Mouse (Mus musculus) heart, embryonic 11.5 days (tissue): ENCODE data around the gene Klf1. TPM values are rescaled to one million over a fixed set of nuclear protein-coding genes. Genes with fewer than 3 reads are reported as not detected.
"Not testable (repeated sequence)": the region's sequence is repeated elsewhere in the genome, so short reads cannot be mapped to it uniquely, and the experiment has no call there.

Experiments
- ATAC-seq: fragments of 200-750 bp; cut with Nextera tagmentation; replicated peaks from 2 replicates; pipeline ENCODE4 v1.8.0; 2017; ENCODE audit warnings: moderate library complexity; ENCODE audit not compliant: insufficient number of reproducible peaks, low FRiP score, low TSS enrichment
- H3K27ac ChIP-seq: fragments of 300-500 bp; sonication (generic); 2 replicates; pipeline ENCODE4 v1.5.1; 2014; ENCODE audit warnings: mild to moderate bottlenecking, low read depth, low read length
- H3K27me3 ChIP-seq: fragments of 300-500 bp; sonication (generic); 2 replicates; pipeline ENCODE4 v1.6.1; 2014; ENCODE audit warnings: mild to moderate bottlenecking, low read length, mixed read lengths; ENCODE audit not compliant: control insufficient read depth, insufficient read depth
- H3K36me3 ChIP-seq: fragments of 300-500 bp; sonication (generic); 2 replicates; pipeline ENCODE4 v1.6.1; 2014; ENCODE audit warnings: mild to moderate bottlenecking, low read length, moderate library complexity, mixed read lengths; ENCODE audit not compliant: control insufficient read depth, insufficient read depth
- H3K4me1 ChIP-seq: fragments of 300-500 bp; sonication (generic); 2 replicates; pipeline ENCODE4 v1.6.1; 2014; ENCODE audit warnings: low read length; ENCODE audit not compliant: control insufficient read depth, insufficient read depth
- H3K4me2 ChIP-seq: fragments of 300-500 bp; sonication (generic); 2 replicates; pipeline ENCODE4 v1.6.1; 2014; ENCODE audit warnings: mild to moderate bottlenecking, moderate library complexity
- H3K4me3 ChIP-seq: fragments of 300-500 bp; sonication (generic); 2 replicates; pipeline ENCODE4 v1.5.1; 2014; ENCODE audit warnings: low read depth, low read length
- H3K9ac ChIP-seq: fragments of 300-500 bp; sonication (generic); 2 replicates; pipeline ENCODE4 v1.6.1; 2014; ENCODE audit warnings: mild to moderate bottlenecking, low read depth, low read length, moderate library complexity
- H3K9me3 ChIP-seq: fragments of 300-500 bp; sonication (generic); replicated peaks from 2 replicates; pipeline ENCODE4 v1.6.1; 2016; ENCODE audit warnings: low read length; ENCODE audit not compliant: control insufficient read depth
- WGBS: fragments of 180-500 bp; shearing (Covaris S2); extraction: QIAGEN DNeasy Blood & Tissue Kit; methylation state at CpG from one replicate; pipeline ENCODE4 v1.1.7; 2014; ENCODE audit not compliant: insufficient replicate concordance; 5-methylcytosine and 5-hydroxymethylcytosine counted together
- polyA plus RNA-seq: library from polyadenylated mRNA; unstranded; fragments of >200 nt; fragmentation: Nextera tagmentation; extraction: Ambion mirVana; gene quantifications from 2 replicates; pipeline ENCODE4 v1.2.1, GENCODE M21; 2014

Gene Klf1
- polyA plus RNA-seq, 1 experiment from 2014 or later: 65.0 TPM

DNA sequence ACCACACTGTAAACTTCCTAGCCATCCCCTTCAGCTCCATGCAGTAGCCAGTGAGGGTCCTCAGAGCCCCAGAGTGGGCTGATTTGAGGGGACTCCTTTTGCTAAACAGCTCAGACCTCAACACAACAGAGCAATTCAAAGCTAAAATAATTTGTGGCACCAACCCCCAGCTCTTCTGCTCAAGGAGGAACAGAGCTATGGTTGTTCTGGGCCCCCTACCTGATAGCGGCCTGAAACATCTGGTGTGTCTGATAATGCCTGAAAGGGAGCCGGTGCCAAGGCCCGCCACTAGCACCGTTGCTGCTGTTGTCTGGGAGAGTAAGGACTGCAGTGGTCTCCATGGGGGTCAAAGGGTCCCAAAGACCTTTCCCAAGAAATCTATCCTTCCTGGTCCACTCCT lies 657 bp upstream of the Klf1 start:
- Histone ChIP-seq H3K4me2 (peak overlapping the region; percentile 99), H3K36me3 (no peaks in the 10 kb centered on the region), H3K9ac (peak overlapping the region; percentile 10; the same call in 1 of the 2 replicates), H3K27me3 (peaks cover 11% of the 10 kb centered on the region), H3K27ac (peak overlapping the region; percentile 90), H3K4me1 (peaks cover 9% of the 10 kb centered on the region), H3K4me3 (peak overlapping the region; percentile 77; the same call in 1 of the 2 replicates), H3K9me3 (no peaks in the 10 kb centered on the region)
- peak; percentile 63 for ATAC-seq
- WGBS: 14% methylated on average over 4 of the region's 4 CpGs

DNA sequence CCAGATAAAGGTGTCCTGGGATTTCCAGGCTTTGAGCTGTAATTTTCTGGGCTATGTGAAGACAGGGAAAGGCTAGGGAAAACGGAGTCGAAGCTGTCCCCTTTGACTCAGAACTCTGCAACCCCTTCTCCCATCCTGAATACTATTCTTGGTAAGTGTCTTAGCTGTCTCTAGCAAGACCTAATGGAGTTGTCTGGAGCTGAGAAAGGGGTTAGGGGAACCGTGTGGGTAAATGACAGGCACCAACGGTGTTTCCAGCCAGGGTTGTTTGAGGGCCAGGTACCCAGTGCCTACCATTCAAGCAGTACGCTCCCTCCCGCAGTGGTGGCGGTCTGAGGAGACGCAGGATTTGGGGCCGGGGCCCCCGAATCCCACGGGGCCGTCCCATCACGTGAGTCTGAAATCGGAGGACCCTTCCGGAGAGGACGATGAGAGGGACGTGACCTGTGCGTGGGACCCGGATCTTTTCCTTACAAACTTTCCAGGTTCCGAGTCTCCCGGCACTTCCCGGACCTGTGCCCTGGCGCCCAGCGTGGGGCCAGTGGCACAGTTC lies 715 bp downstream of the Klf1 start:
- ATAC-seq: no peak
- peak overlapping the region; percentile 90 for H3K27ac ChIP-seq

DNA sequence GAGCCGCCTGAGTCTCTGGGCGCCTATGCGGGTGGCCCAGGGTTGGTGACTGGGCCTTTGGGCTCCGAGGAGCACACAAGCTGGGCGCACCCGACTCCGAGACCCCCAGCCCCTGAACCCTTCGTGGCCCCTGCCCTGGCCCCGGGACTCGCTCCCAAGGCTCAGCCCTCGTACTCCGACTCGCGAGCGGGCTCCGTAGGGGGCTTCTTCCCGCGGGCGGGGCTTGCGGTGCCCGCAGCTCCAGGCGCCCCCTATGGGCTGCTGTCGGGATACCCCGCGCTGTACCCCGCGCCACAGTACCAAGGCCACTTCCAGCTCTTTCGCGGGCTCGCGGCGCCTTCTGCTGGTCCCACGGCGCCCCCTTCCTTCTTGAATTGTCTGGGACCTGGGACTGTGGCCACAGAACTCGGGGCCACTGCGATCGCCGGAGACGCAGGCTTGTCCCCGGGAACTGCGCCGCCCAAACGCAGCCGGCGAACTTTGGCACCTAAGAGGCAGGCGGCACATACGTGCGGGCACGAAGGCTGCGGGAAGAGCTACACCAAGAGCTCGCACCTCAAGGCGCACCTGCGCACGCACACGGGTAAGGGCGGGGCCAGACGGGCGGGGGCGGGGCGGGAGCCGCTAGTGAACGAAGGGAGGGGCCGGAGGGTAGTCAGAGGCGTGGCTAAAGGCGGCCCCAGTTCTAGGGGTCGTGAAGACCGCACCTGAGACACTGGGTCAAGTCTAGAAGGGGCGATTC lies 1.4 kb downstream of the Klf1 start:
- WGBS: under 1% methylated on average over 67 of the region's 68 CpGs
- Histone ChIP-seq H3K27me3 (peaks cover 11% of the 10 kb centered on the region), H3K4me1 (peaks cover 9% of the 10 kb centered on the region), H3K9me3 (no peaks in the 10 kb centered on the region), H3K27ac (peak overlapping the region; percentile 90), H3K9ac (peak overlapping the region; percentile 88), H3K4me2 (peak overlapping the region; percentile 99), H3K36me3 (no peaks in the 10 kb centered on the region), H3K4me3 (peak overlapping the region; percentile 77)
- peak; percentile 81 for ATAC-seq

More for the DNA sequence above, 715 bp downstream of the Klf1 start:
- H3K9ac ChIP-seq: peak overlapping the region; percentile 88
- H3K9me3 ChIP-seq: no peaks in the 10 kb centered on the region
- H3K4me1 ChIP-seq: peaks cover 9% of the 10 kb centered on the region
- H3K36me3 ChIP-seq: no peaks in the 10 kb centered on the region
- H3K4me2 ChIP-seq: peak overlapping the region; percentile 99
- peaks cover 11% of the 10 kb centered on the region for H3K27me3 ChIP-seq
- WGBS: 2% methylated on average over 24 of the region's 24 CpGs
- peak overlapping the region; percentile 77 for H3K4me3 ChIP-seq

DNA sequence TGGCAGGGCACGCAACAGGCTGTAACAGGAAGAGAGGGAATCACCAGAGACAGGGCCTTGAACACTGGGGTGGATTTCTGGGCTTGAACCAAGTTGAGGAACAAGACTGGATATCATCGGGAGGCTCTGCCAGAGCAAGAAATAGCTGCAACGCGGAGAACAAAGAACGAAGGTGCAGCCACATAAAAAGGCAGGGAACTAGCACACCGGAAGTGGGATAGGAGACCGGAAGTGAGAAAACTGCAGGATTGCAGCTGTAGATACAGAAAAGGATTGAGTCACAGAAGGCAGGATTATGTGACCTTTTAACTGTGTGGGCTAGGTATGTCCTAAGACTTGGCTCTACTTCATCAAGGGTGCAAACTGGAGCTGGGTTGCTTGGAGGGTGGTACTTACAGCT lies 2.6 kb downstream of the Klf1 start:
- Histone ChIP-seq H3K9me3 (no peaks in the 10 kb centered on the region), H3K9ac (no peak overlapping the region), H3K27me3 (peaks cover 14% of the 10 kb centered on the region), H3K36me3 (no peaks in the 10 kb centered on the region), H3K4me3 (no peak overlapping the region), H3K4me1 (peaks cover 12% of the 10 kb centered on the region), H3K27ac (no peak overlapping the region), H3K4me2 (no peak overlapping the region)
- ATAC-seq: no peak
- WGBS: 86% methylated on average over 7 of the region's 7 CpGs

DNA sequence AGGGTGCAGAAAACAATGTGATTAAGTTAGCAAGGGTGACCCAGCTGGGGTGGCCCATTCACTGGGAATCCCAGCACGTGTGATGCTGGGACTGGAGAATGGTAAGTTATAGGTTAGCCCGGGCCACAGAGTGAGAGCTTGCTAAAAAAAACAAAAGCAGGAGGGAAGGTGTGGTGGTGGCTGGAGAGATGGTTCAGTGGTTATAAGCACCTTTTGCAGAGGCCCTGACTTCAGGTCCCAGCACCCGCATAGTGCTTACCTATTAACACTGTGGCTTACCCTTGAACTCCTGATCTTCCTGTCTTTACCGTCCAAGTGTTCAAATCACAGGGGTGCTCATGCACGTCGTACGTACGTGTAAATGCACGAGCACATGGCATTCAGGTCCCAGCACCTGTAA lies 5.3 kb downstream of the Klf1 start:
- WGBS: 89% methylated on average over 9 of the region's 9 CpGs
- no peak for ATAC-seq

DNA sequence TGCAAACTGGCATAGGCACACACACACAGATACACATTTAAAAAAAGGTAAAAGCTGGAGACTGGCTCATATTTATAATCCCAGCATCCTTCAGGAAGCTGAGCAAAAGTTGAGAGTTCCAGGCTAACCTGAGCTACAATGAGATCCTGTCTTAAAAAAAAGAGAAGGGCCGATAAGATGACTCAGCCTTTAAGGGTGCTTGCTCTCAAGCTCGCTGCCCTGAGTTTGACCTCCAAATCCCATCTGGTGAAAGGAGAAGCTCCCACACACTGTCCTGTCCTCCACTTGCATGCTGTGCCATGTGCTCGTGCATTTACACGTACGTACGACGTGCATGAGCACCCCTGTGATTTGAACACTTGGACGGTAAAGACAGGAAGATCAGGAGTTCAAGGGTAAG lies 5.8 kb downstream of the Klf1 start:
- no peaks in the 10 kb centered on the region for H3K9me3 ChIP-seq
- no peak overlapping the region for H3K4me3 ChIP-seq
- 78% methylated on average over 8 of the region's 8 CpGs for WGBS
- H3K27me3 ChIP-seq: peaks cover 37% of the 10 kb centered on the region
- no peak overlapping the region for H3K9ac ChIP-seq
- H3K4me2 ChIP-seq: no peak overlapping the region
- ATAC-seq: no peak
- H3K4me1 ChIP-seq: peaks cover 12% of the 10 kb centered on the region
- no peak overlapping the region for H3K27ac ChIP-seq
- H3K36me3 ChIP-seq: no peaks in the 10 kb centered on the region

More for the DNA sequence above, 5.3 kb downstream of the Klf1 start:
- Histone ChIP-seq H3K4me1 (peaks cover 12% of the 10 kb centered on the region), H3K4me3 (no peak overlapping the region), H3K9me3 (no peaks in the 10 kb centered on the region), H3K27ac (no peak overlapping the region), H3K27me3 (peaks cover 34% of the 10 kb centered on the region), H3K36me3 (no peaks in the 10 kb centered on the region), H3K4me2 (no peak overlapping the region), H3K9ac (no peak overlapping the region)

DNA sequence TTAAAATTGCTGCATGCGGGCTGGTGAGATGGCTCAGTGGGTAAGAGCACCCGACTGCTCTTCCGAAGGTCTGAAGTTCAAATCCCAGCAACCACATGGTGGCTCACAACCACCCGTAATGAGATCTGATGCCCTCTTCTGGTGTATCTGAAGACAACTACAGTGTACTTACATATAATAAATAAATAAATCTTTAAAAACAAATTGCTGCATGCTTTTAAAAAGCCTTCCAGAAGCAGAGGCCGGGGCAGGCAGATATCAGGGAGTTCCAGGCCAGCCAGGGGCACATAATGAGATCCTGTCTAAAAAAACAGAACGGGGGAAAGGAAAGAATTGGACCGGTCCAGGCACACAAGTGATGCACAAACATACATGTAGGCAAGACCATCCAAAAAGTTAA lies 6.3 kb downstream of the Klf1 start:
- Histone ChIP-seq H3K4me1 (peaks cover 14% of the 10 kb centered on the region), H3K4me2 (peak overlapping the region; percentile 92), H3K27me3 (peaks cover 39% of the 10 kb centered on the region), H3K4me3 (peak overlapping the region; percentile 54)
- not testable (repeated sequence) for H3K9ac ChIP-seq, H3K27ac ChIP-seq, H3K36me3 ChIP-seq, ATAC-seq, H3K9me3 ChIP-seq
- WGBS: 25% methylated on average over 7 of the region's 7 CpGs

DNA sequence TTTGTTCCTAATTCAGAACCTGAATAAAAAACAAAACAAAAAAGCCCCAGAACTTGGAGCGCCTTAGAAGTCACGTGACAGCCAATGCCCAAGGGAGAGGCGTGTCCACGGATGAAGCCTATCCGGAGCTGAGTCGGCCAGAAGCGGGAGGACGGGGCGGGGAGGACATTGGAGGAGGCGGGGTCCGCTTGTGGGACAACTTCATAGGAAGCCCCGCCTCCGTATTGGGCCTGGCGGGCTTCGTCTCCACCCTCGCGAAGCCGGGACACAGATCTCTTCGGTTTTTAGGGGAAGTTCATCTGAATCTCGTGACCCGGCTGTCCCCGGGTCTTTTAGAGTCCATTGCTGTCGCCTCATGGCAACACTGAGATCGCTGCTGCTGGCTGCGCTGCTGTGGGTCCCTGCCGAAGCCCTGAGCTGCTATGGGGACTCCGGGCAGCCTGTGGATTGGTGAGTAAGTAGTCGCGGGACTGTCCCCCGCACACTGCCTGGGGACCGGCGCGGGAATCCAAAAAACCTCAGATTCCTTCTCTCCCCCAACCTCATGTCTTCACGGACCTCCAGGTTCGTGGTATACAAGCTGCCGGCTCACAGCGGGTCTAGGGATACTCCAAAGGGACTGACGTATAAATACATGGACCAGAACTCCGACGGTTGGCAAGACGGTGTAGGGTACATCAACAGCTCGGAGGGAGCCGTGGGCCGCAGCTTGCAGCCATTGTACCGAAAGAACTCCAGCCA lies 6.9 kb downstream of the Klf1 start, which contains the start of gene Dnase2a:
Gene Dnase2a (plus strand): TSS at position 140 of the 741 bp plus-strand sequence.
- ATAC-seq: peak; percentile 88
- Histone ChIP-seq H3K4me3 (peak within 1 kb of the TSS; percentile 54), H3K4me2 (peak within 1 kb of the TSS; percentile 92), H3K36me3 (no peaks in the 10 kb centered on the region), H3K27ac (0 out of 2 replicates have a peak within 1 kb of the TSS, but pooled peaks have one; percentile 2), H3K9me3 (no peaks in the 10 kb centered on the region), H3K27me3 (peaks cover 44% of the 10 kb centered on the region), H3K9ac (peak within 1 kb of the TSS; percentile 72), H3K4me1 (peaks cover 11% of the 10 kb centered on the region)
- WGBS: 1% methylated on average over 45 of the region's 45 CpGs
